Comparison of ENCODE assay signal across 23 mouse cellular contexts in genomic region chr11:85687816-85688439, GRCm38 (mm10).
DNase-seq lines count a peak whose midpoint lies in the region; ATAC-seq and TF ChIP-seq lines count a peak whose summit lies in the region.
"Had no signal": no experiment of that assay in that cellular context is flagged by ENCODE, and none has a peak within 500 bp of the region (broad histone marks: within the 10 kb centered on the region; RNA-seq: fewer than 3 reads in every experiment).

No protein-coding gene starts in this region.

- intact Hi-C loops in heart, postnatal 25 days (cut with DNase I), result no loop called here

- peak overlapping the region; percentile 16 for H3K4me2 ChIP-seq in heart, embryonic 13.5 days
- no peak overlapping the region for H3K4me2 ChIP-seq in lung, embryonic 16.5 days (ENCODE audit: low read depth, low read length)
- H3K4me2 ChIP-seq: embryonic facial prominence, embryonic 12.5 days; heart, embryonic 15.5 days; hindbrain, embryonic 13.5 days had no signal

- peaks cover 25% of the 10 kb centered on the region for H3K4me1 ChIP-seq in heart, embryonic 13.5 days
- peaks cover 28% of the 10 kb centered on the region for H3K4me1 ChIP-seq in lung, embryonic 16.5 days (replicated peaks; ENCODE audit: control insufficient read depth, insufficient read depth, low read length)

- no peak for TF ChIP-seq CTCF in brain, embryonic 14.5 days (IDR thresholded peaks at IDR 0.05; ENCODE audit: borderline replicate concordance, extremely low read depth, insufficient read depth, insufficient read length)

- H3K4me3 ChIP-seq in heart, embryonic 13.5 days, result no peak overlapping the region
- no peak overlapping the region for H3K4me3 ChIP-seq in lung, embryonic 16.5 days (ENCODE audit: low read length)
- H3K4me3 ChIP-seq: embryonic facial prominence, embryonic 12.5 days; heart, embryonic 15.5 days; hindbrain, embryonic 13.5 days had no signal

- TF ChIP-seq POLR2A in brain, embryonic 14.5 days (IDR thresholded peaks at IDR 0.05; ENCODE audit: borderline replicate concordance, extremely low read depth, insufficient read depth, insufficient read length, poor library complexity, severe bottlenecking), result no peak

- DNase-seq in heart, adult 11 months, result peak; percentile 83
- no peak for DNase-seq in heart, postnatal 25 days (ENCODE audit: low spot score)
- no peak for DNase-seq in heart, postnatal 4 days
- DNase-seq in lung, postnatal 25 days (ENCODE audit: low spot score), result no peak
- peak; percentile 14 for DNase-seq in brain, embryonic 14.5 days (ENCODE audit: low read depth)
- no peak for DNase-seq in testis, postnatal 14 days (ENCODE audit: low spot score)
- DNase-seq: adrenal gland, adult 8-10 months; adrenal gland, postnatal 36 days; cerebellum, adult 11 months; cerebellum, adult 8-10 months; cerebellum, postnatal 14 days; embryo, embryonic 11 days; gastrocnemius, postnatal 25 days; heart, adult 18-20 months; kidney, adult 11 months had no signal

- no peaks in the 10 kb centered on the region for H3K36me3 ChIP-seq in heart, embryonic 13.5 days
- no peaks in the 10 kb centered on the region for H3K36me3 ChIP-seq in lung, embryonic 16.5 days (ENCODE audit: control insufficient read depth, insufficient read depth, low read length)
- H3K36me3 ChIP-seq: embryonic facial prominence, embryonic 12.5 days; heart, embryonic 15.5 days; hindbrain, embryonic 13.5 days had no signal

- H3K27ac ChIP-seq in heart, embryonic 13.5 days (replicated peaks), result no peak overlapping the region
- peak overlapping the region; percentile 23 for H3K27ac ChIP-seq in lung, embryonic 16.5 days (ENCODE audit: low read length)
- H3K27ac ChIP-seq: embryonic facial prominence, embryonic 12.5 days; heart, embryonic 15.5 days; hindbrain, embryonic 13.5 days; hindbrain, postnatal 0 days had no signal

- no peak overlapping the region for H3K9ac ChIP-seq in heart, embryonic 13.5 days
- no peak overlapping the region for H3K9ac ChIP-seq in lung, embryonic 16.5 days (ENCODE audit: low read length)
- H3K9ac ChIP-seq: embryonic facial prominence, embryonic 12.5 days; heart, embryonic 15.5 days; hindbrain, embryonic 13.5 days had no signal

- H3K9me3 ChIP-seq in heart, embryonic 13.5 days, result no peaks in the 10 kb centered on the region
- no peaks in the 10 kb centered on the region for H3K9me3 ChIP-seq in lung, embryonic 16.5 days (ENCODE audit: control insufficient read depth, low read length)
- H3K9me3 ChIP-seq: embryonic facial prominence, embryonic 12.5 days; heart, embryonic 15.5 days; hindbrain, embryonic 13.5 days had no signal

- 14% methylated on average over 8 of the region's 8 CpGs for WGBS in heart, embryonic 13.5 days
- WGBS in lung, embryonic 16.5 days, result 20% methylated on average over 8 of the region's 8 CpGs

- no peak for ATAC-seq in heart, embryonic 13.5 days (ENCODE audit: extremely low read depth, insufficient number of reproducible peaks, low FRiP score, low TSS enrichment)
- peak; percentile 81 for ATAC-seq in lung, embryonic 16.5 days (ENCODE audit: low read depth)
- ATAC-seq: forebrain, embryonic 16.5 days; hindbrain, postnatal 0 days had no signal

- peaks cover 17% of the 10 kb centered on the region for H3K27me3 ChIP-seq in heart, embryonic 13.5 days (replicated peaks)
- H3K27me3 ChIP-seq in lung, embryonic 16.5 days (ENCODE audit: control insufficient read depth, insufficient read depth, low read depth, low read length), result no peaks in the 10 kb centered on the region
- H3K27me3 ChIP-seq: CH12.LX; embryonic facial prominence, embryonic 12.5 days; heart, embryonic 15.5 days; hindbrain, embryonic 13.5 days had no signal

Comparison
In these comparisons a context has a peak if more than half of its experiments do, and no peak if none do; other contexts are left out.
1. DNase-seq: peak in heart, adult 11 months (single experiment) and brain, embryonic 14.5 days (single experiment); none in heart, postnatal 25 days (single experiment), heart, postnatal 4 days (single experiment), lung, postnatal 25 days (single experiment) and testis, postnatal 14 days (single experiment).